Mouse (Mus musculus) heart, postnatal 0 days (tissue): ENCODE measurements around the gene Cdh8.

Experiments
- CTCF ChIP-seq: IDR thresholded peaks from 2 replicates; pipeline ENCODE4 v1.5.1; 2016; ENCODE audit warnings: antibody characterized with exemption, control low read depth, low read depth
- EP300 ChIP-seq: IDR thresholded peaks from 2 replicates; pipeline ENCODE4 v1.6.1; 2016; ENCODE audit warnings: antibody characterized with exemption, low read depth

- TF ChIP-seq CTCF (no peak), EP300 (no peak)
Observed at GRCm38 (mm10) chr8:99419726-99420125, 3.5 kb upstream of the Cdh8 start.
